Mouse (Mus musculus) thymus, adult 2 months (tissue): ENCODE results near the gene Tysnd1.

Experiments
- CTCF ChIP-seq: fragments of 200-500 bp; IDR thresholded peaks from 2 replicates; pipeline ENCODE4 v1.5.1; 2012; ENCODE audit warnings: mild to moderate bottlenecking, control low read depth, low read length, moderate library complexity, borderline replicate concordance; ENCODE audit not compliant: control insufficient read depth, poor library complexity, insufficient read depth; ENCODE audit errors: extremely low read depth
- POLR2A ChIP-seq: fragments of 200-500 bp; IDR thresholded peaks from 2 replicates; pipeline ENCODE4 v1.6.1; 2012; ENCODE audit warnings: mild to moderate bottlenecking, low read length, control low read depth, moderate library complexity; ENCODE audit not compliant: control insufficient read depth, poor library complexity, insufficient read depth; ENCODE audit errors: extremely low read depth

- no peak for TF ChIP-seq CTCF
- no peak for TF ChIP-seq POLR2A
Observed at GRCm38 (mm10) chr10:61723271-61723670, 28.0 kb downstream of the Tysnd1 start.
